Mouse (Mus musculus) bone marrow, adult 2 months (tissue): ENCODE measurements around the gene Rgl1. TPM values are rescaled to one million over a fixed set of nuclear protein-coding genes. Genes with fewer than 3 reads are reported as not detected.
"Not testable (repeated sequence)": the region's sequence is repeated elsewhere in the genome, so short reads cannot be mapped to it uniquely, and the experiment has no call there.

ENCODE experiments used
- H3K27ac ChIP-seq: fragments of 200-500 bp; 2 replicates; pipeline ENCODE4 v1.5.1; 2012; ENCODE audit warnings: low read depth, mild to moderate bottlenecking, control low read depth, inconsistent platforms, low read length; ENCODE audit not compliant: control insufficient read depth, poor library complexity, insufficient read depth
- H3K4me1 ChIP-seq: fragments of 200-500 bp; 2 replicates; pipeline ENCODE4 v1.6.1; 2011; ENCODE audit warnings: low read length; ENCODE audit not compliant: control insufficient read depth, insufficient read depth
- H3K4me3 ChIP-seq: fragments of 200-500 bp; replicated peaks from 2 replicates; pipeline ENCODE3; 2011; ENCODE audit warnings: mild to moderate bottlenecking, low read depth, low read length, control low read depth; ENCODE audit not compliant: control insufficient read depth
- CTCF ChIP-seq: fragments of 200-500 bp; IDR thresholded peaks from 2 replicates; pipeline ENCODE4 v1.5.1; 2011; ENCODE audit warnings: low read length, control low read depth; ENCODE audit not compliant: control insufficient read depth, insufficient read depth
- POLR2A ChIP-seq: fragments of 200-500 bp; IDR thresholded peaks from 2 replicates; pipeline ENCODE4 v1.6.1; 2011; ENCODE audit warnings: low read depth, mild to moderate bottlenecking, control low read depth, low read length, borderline replicate concordance; ENCODE audit not compliant: control insufficient read depth
- WGBS: fragments of 180-500 bp; shearing (Covaris S2); methylation state at CpG from one replicate; pipeline ENCODE4 v1.1.7; 2018; 5-methylcytosine and 5-hydroxymethylcytosine counted together
- polyA plus RNA-seq: library from polyadenylated mRNA; stranded (reverse); fragments of >200 nt; gene quantifications from 2 replicates; pipeline ENCODE4 v1.2.4, GENCODE M21; 2011; ENCODE audit warnings: low replicate concordance; ENCODE audit not compliant: missing spikeins, insufficient read depth, insufficient read length

Rgl1 gene
- polyA plus RNA-seq, 1 experiment: 9.2 TPM

DNA sequence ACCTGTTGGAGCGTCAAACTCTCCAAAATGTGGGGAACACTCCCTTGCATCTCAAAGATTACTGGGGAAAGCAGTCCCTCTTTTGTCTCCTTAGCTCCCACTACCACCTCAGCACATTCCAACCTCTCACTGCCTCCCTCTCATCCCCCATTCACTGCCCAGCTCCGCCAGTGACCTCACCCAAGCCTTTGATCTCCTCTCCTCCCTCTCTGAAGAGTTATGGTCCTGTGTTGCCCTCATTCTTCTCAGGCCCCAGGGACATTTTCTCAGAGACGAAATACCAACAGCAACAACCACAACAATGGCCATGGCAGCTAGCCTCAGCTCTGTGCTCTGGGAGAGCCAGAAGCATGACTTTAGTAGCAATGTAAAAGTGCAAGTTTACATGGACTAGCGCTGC, 25.1 kb upstream of the Rgl1 start:
- H3K4me1 ChIP-seq: peaks cover 2% of the 10 kb centered on the region; the same call in 1 of the 2 replicates
- WGBS: 76% methylated on average over 4 of the region's 4 CpGs
- no peak overlapping the region for H3K27ac ChIP-seq
- no peak overlapping the region for H3K4me3 ChIP-seq
- TF ChIP-seq CTCF (no peak), POLR2A (no peak)

DNA sequence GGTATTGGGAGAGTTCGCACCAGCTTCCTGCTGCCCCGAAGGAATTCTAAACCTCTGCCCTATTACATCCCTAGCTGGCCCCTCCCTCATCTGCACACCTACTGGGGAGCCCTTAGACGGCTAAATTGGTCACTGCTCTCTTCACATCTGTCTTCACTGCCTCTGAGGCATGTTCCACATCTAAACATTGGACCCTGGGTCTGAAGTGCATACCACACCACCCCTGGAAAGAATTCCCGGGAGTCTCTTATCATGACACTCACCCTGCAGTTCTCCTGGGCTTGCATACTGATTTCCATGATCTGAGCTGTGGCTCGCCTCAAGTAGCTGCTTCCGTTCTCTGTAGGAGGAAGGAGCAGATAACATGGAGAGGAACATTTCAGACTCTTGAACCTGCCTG, 24.7 kb upstream of the Rgl1 start:
- Histone ChIP-seq H3K27ac (no peak overlapping the region), H3K4me3 (no peak overlapping the region), H3K4me1 (peaks cover 2% of the 10 kb centered on the region; the same call in 1 of the 2 replicates)
- no peak for TF ChIP-seq POLR2A
- TF ChIP-seq CTCF: no peak
- WGBS: 39% methylated on average over 6 of the region's 6 CpGs

DNA sequence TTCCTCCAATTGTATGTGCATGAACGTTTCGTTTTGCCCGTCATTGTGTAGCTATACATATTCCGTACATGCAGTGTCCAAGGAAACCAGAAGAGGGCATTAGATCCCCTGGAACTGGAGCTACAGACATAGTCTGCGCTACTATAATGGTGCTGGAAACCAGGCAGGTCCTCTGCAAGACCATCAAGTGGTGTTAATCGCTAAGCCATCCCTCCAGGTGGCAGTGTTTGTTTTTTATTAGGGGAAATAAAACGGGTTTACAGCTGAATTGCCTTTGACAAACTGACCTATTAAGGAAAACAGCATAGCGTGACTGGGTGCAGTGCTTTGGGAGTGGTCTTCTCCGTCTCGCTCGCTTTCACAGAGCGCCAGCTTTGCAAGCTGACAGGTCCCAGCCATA, 24.1 kb upstream of the Rgl1 start:
- 44% methylated on average over 12 of the region's 12 CpGs for WGBS
- TF ChIP-seq CTCF: peak; percentile 34; the same call in 1 of the 2 replicates
- no peak for TF ChIP-seq POLR2A
- Histone ChIP-seq H3K27ac (no peak overlapping the region), H3K4me1 (peaks cover 2% of the 10 kb centered on the region; the same call in 1 of the 2 replicates), H3K4me3 (no peak overlapping the region)

DNA sequence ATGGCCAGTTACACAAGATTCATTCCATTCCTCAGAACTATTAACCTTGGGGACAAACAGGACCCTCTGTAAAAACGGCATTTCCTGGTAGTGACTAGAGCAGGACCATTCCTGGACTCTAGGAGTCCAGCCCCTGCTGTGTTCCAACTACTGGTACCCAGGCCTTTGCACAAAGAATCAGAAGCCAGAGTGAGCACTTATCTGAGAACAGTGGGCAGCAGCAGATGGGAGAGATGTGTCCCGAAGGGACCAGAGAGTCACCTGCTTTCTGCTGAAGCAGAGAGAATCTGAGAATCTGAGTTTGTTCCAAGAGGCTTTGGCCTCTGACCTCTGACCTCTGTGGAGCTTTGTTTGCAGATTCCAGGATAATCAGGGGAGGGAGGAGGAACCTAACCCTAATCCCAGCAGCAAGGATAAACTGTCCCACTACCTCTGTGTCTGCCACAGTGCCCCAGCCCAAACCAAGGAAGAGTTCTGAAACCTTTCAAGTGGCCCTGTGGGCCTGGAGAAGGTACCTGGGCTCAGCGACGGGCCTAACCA, 22.0 kb upstream of the Rgl1 start:
- TF ChIP-seq POLR2A: no peak
- TF ChIP-seq CTCF: no peak
- WGBS: 73% methylated on average over 4 of the region's 4 CpGs
- Histone ChIP-seq H3K4me3 (no peak overlapping the region), H3K27ac (no peak overlapping the region; the same call in none of the 2 replicates), H3K4me1 (peaks cover 2% of the 10 kb centered on the region; the same call in 1 of the 2 replicates)

DNA sequence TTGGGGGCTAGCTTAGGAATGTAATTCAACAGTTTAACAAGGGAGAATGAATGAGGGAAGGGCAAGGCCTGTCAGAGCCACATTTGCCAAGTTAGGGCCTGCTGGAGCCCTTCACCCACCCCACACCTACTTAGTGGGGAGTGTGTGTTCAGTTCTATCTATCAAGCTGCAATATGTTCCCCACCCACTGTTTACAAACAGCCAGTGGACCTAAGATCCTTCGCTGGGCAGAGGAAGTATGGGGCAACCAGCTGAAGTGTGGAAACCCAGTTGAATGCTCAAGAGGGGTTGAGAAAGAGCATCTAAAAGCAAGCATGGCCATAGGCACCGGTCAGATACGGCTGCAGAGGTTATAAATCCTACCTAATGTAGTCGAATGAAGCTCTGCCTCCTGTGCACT, 20.8 kb upstream of the Rgl1 start:
- Histone ChIP-seq H3K4me1 (peaks cover 2% of the 10 kb centered on the region; the same call in 1 of the 2 replicates), H3K27ac (peak overlapping the region; percentile 82; the same call in 1 of the 2 replicates), H3K4me3 (no peak overlapping the region)
- WGBS: 39% methylated on average over 4 of the region's 4 CpGs
- TF ChIP-seq POLR2A (no peak), CTCF (no peak)

DNA sequence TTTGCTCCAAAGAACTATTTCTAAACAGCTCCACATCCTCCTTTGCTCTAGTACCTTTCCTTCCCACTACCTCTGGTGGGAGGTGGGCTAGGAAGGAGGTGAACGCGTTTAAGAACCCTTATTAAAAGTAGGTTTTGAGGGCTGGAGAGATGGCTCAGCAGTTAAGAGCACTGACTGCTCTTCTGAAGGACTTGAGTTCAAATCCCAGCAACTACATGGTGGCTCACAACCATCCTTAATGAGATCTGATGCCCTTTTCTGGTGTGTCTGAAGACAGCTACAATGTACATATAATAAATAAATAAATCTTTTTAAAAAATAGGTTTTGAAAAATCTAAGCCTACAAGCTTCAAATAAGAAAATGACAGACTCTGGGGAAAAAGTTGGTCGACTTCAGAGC, 19.3 kb upstream of the Rgl1 start:
- 68% methylated on average over 3 of the region's 3 CpGs for WGBS
- H3K4me1 ChIP-seq, H3K4me3 ChIP-seq, H3K27ac ChIP-seq: not testable (repeated sequence)

DNA sequence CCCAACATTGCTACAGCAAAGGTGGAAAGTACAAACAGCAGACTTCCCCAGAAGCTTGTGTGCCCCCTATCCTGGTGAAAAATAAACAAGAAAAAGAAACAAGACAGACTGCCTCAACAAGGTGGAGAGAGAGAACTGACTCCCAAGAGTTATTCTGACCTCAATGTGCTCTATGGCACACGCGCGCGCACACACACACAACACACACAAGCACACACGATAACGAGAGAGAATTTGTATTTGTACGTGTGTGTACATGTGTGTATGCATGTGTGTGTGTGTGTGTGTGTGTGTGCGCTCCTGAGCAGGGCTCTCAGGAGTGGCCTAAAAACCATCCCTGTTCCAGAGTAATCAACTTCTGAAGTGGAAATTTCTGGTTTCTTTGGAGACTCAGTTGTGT, 18.5 kb upstream of the Rgl1 start:
- TF ChIP-seq POLR2A: no peak
- no peak for TF ChIP-seq CTCF
- Histone ChIP-seq H3K4me1 (peaks cover 2% of the 10 kb centered on the region; the same call in 1 of the 2 replicates), H3K27ac (no peak overlapping the region), H3K4me3 (no peak overlapping the region)
- 92% methylated on average over 8 of the region's 8 CpGs for WGBS

DNA sequence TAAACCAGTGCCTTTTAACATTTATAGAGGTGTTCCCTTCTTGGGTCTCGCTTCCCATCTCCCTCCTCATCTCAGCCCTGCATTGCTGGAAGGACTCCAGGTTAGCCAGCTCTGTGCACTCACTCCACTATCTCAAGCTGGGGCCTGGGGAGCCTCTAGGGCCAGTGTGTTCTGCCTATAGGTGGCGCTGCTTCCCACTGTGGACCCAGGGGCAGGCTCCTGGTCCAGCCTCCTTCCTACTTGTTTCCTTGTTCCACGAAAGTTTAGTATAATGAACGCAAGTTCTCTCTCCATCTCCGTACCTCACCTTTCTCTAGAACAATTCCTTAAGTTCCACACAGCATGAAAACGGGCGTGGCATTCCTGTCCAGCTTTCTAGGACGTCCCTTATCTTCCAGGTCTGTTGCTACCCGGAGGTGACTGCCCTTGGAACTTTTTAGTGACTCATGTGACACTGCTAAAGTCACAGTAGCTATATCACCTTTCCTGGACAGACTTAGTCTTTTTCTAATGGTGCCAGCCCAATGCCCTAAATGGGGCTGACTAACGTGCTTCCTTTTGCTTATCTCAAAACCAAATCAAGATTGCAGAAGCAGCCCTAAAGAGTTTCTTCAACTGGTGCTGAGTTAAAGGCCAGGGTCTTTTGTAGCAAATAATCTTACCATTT, 13.1 kb upstream of the Rgl1 start:
- peak; percentile 91 for TF ChIP-seq CTCF
- no peak for TF ChIP-seq POLR2A
- H3K4me1 ChIP-seq: no peaks in the 10 kb centered on the region
- no peak overlapping the region for H3K27ac ChIP-seq
- WGBS: 15% methylated on average over 10 of the region's 10 CpGs
- H3K4me3 ChIP-seq: no peak overlapping the region

DNA sequence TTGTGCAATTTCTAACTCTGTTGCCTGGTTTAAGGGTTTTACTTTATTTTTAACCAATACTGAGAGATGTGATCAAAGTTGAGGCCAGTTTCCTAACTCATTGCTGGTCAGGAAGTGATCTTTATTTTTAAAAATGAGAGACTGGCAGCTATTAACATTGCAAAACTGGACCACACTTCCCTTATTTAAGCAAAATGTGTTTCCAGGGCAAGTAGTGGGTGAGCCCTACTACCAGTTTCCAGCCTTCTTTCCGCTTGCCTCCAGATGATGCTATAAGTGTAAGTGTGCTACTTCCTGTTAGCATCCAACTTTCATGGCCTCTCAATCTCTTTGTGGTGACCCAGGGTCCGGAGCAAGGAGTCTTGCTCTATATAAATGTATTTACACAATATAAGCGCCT, 8.4 kb upstream of the Rgl1 start:
- not testable (repeated sequence) for H3K4me3 ChIP-seq, H3K4me1 ChIP-seq, H3K27ac ChIP-seq
- 41% methylated on average over 3 of the region's 3 CpGs for WGBS
